Mouse (Mus musculus): ENCODE data around the gene Edc3. TPM values are rescaled to one million over a fixed set of nuclear protein-coding genes. Genes with fewer than 3 reads are reported as not detected.
"Not testable (repeated sequence)": the region's sequence is repeated elsewhere in the genome, so short reads cannot be mapped to it uniquely, and the experiment has no call there.

The Edc3 gene
- polyA plus RNA-seq, 1 experiment from 2014 or later = 21.2 TPM

DNA sequence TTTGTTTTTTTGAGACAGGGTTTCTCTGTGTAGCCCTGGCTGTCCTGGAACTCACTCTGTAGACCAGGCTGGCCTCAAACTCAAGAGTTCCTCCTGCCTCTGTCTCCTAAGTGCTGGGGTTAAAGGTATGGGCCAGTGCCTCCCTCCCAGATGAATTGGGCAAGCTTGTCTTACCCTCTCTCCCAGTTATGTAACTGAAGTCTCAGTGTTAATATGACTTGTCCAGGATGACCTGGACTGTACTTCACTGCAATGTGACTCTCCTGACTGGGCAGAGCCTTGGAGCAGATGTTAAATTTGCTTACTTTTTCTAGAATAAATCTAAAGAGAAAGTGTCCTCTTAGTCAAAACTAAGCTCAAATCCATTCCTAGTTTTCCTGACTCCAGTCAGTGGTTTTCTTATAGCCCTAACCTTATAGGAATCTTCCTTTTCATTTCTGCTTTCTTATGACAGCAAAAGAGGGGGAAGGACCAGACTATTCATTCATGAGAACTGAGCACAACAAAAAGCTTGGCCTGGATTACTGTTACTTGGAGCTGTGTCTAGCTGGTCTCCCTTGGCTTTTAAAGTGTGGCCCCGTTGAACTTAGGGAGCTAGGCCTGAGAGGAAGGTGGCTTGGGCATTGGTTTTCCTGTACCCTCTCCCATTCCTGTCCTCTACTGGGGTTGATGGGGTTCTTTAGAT lies 9.7 kb upstream of the Edc3 start:
- H3K4me1 ChIP-seq (replicated peaks) = peaks cover 16% of the 10 kb centered on the region
- no peak overlapping the region for H3K9ac ChIP-seq
- H3K36me3 ChIP-seq = no peaks in the 10 kb centered on the region
- no peak for ATAC-seq (ENCODE audit: insufficient number of reproducible peaks, low FRiP score)
- no peak overlapping the region for H3K4me2 ChIP-seq
- H3K27me3 ChIP-seq (replicated peaks) = peaks cover 40% of the 10 kb centered on the region
- no peaks in the 10 kb centered on the region for H3K9me3 ChIP-seq (replicated peaks)
- H3K27ac ChIP-seq (ENCODE audit: poor library complexity, severe bottlenecking) = no peak overlapping the region
- no peak overlapping the region for H3K4me3 ChIP-seq
- 52% methylated on average over 1 of the region's 1 CpGs for WGBS

DNA sequence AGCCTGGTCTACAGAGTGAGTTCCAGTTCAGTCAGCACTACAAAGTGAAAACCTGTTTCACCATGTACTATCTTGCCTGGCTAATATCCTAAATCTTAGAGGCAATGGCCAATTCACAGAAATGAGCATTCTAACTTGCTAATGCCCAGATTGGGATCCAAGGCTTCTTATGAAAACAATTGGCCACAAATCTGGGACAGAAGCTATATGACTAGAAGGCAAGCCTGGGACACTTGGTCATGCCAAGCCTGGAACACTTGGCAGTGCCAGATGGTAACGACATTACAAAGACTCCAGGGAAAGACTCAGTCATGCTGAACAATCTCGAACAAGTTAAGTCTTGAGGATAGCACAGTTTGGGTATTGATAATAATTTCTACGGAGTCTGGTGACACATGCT lies 1.8 kb upstream of the Edc3 start:
- H3K4me3 ChIP-seq = no peak overlapping the region
- no peak overlapping the region for H3K4me2 ChIP-seq
- ATAC-seq (ENCODE audit: insufficient number of reproducible peaks, low FRiP score) = no peak
- no peaks in the 10 kb centered on the region for H3K27me3 ChIP-seq (replicated peaks)
- H3K9ac ChIP-seq = no peak overlapping the region
- H3K4me1 ChIP-seq (replicated peaks) = peaks cover 9% of the 10 kb centered on the region; the same call in 1 of the 2 replicates
- no peaks in the 10 kb centered on the region for H3K36me3 ChIP-seq
- no peaks in the 10 kb centered on the region for H3K9me3 ChIP-seq (replicated peaks)
- WGBS = 81% methylated on average over 3 of the region's 3 CpGs
- no peak overlapping the region for H3K27ac ChIP-seq (ENCODE audit: poor library complexity, severe bottlenecking)

DNA sequence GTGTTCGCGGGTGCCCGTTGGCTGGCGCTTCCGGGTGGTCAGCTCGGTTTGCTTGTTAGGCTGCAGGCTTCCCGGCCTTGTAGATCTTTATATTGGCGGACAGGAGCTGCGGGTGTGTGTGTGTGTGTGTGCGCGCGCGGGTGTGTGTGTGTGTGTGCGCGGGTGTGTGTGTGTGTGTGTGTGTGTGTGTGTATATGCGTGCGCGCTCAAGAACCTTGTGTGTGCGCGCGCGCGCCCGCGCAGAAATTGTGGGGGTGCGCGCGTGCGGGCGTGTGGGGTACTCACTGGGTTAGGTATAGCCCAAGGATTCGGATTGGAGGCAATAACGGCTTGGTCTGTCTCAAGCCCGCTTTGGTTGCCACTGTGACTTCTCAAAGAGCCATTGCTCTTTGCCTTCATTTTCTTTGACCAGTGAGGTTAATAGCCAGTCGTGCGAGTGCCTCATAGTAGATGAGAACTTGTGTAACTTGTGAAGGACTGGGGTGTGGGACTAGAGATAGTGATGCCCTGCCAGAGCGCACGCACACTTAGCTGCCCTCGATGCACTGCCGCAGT lies 457 bp downstream of the Edc3 start:
- H3K4me1 ChIP-seq (replicated peaks) = peaks cover 9% of the 10 kb centered on the region; the same call in 1 of the 2 replicates
- ATAC-seq (ENCODE audit: insufficient number of reproducible peaks, low FRiP score) = peak; percentile 70
- peak overlapping the region; percentile 86 for H3K4me2 ChIP-seq
- no peaks in the 10 kb centered on the region for H3K27me3 ChIP-seq (replicated peaks)
- WGBS = 2% methylated on average over 32 of the region's 39 CpGs
- peak overlapping the region; percentile 74 for H3K4me3 ChIP-seq
- no peaks in the 10 kb centered on the region for H3K9me3 ChIP-seq (replicated peaks)
- peak overlapping the region; percentile 81 for H3K27ac ChIP-seq (ENCODE audit: poor library complexity, severe bottlenecking)
- peak overlapping the region; percentile 83 for H3K9ac ChIP-seq
- H3K36me3 ChIP-seq = peaks cover 11% of the 10 kb centered on the region

DNA sequence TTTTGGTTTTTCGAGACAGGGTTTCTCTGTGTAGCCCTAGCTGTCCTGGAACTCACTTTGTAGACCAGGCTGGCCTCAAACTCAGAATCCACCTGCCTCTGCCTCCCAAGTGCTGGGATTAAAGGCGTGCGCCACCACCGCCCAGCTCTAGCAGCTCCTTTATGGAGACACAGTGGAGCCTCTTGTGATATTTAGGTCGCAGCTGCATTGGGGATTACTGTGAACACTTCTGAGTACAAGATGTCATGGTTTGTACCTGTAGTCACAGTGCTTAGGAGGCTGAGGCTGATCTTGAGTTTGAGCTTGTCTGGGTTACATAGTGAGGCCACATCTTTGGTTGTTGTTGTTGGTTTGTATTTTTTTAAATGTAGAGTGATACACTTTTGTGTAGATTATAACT lies 1.9 kb downstream of the Edc3 start:
- H3K27ac ChIP-seq (ENCODE audit: poor library complexity, severe bottlenecking); H3K4me1 ChIP-seq (replicated peaks); ATAC-seq (ENCODE audit: insufficient number of reproducible peaks, low FRiP score); H3K27me3 ChIP-seq (replicated peaks); H3K9me3 ChIP-seq (replicated peaks); H3K4me3 ChIP-seq; H3K4me2 ChIP-seq; H3K9ac ChIP-seq: not testable (repeated sequence)
- 89% methylated on average over 5 of the region's 5 CpGs for whole genome bisulfite sequencing
- H3K36me3 ChIP-seq = peaks cover 21% of the 10 kb centered on the region

DNA sequence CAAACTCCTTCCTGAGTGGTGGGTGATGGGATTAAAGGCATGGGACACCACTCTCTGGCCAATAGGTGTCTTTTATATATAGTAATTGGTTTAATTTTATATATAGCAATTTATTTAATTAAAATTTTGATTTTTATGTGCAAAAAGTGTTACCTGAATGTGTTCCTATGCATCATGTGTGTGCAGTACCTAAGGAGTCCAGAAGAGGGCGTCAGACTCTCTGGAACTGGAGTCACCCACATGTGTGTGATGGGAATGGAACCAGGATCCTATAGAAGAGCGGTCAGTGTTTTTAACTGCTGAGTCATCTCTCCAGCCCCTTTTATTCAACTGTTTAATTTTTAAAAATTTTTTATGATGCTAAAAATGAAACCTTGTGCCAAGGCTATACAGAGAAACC lies 3.9 kb downstream of the Edc3 start:
- Histone ChIP-seq H3K4me1 (replicated peaks) (peaks cover 9% of the 10 kb centered on the region; the same call in 1 of the 2 replicates), H3K27me3 (replicated peaks) (no peaks in the 10 kb centered on the region), H3K36me3 (peaks cover 40% of the 10 kb centered on the region), H3K9ac (no peak overlapping the region), H3K4me3 (no peak overlapping the region), H3K27ac (ENCODE audit: poor library complexity, severe bottlenecking) (no peak overlapping the region), H3K4me2 (no peak overlapping the region), H3K9me3 (replicated peaks) (no peaks in the 10 kb centered on the region)
- 74% methylated on average over 2 of the region's 2 CpGs for WGBS
- ATAC-seq (ENCODE audit: insufficient number of reproducible peaks, low FRiP score) = no peak

DNA sequence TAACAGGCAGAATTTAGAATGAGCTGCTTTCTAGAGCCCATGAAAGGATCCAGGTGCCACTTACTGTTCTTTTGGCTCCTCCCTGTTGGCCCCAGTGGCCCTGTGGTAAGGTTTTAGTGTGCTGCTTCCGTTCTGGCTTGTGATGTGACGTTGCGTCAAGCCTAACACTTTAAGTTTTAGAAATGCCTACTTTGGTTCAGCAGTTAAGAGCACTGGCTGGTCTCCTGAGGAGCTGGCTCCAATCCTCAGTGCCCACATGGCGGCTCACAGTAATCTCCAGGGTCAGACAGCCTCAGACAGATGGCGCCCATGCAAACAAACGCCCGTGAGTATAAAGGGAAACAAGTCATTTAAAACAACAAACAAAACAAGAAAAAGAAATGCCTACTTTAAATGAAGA lies 10.1 kb downstream of the Edc3 start:
- Histone ChIP-seq H3K27ac (ENCODE audit: poor library complexity, severe bottlenecking) (no peak overlapping the region), H3K9me3 (replicated peaks) (no peaks in the 10 kb centered on the region), H3K9ac (no peak overlapping the region), H3K36me3 (peaks cover 59% of the 10 kb centered on the region), H3K4me1 (replicated peaks) (peaks cover 8% of the 10 kb centered on the region), H3K4me3 (no peak overlapping the region), H3K27me3 (replicated peaks) (no peaks in the 10 kb centered on the region), H3K4me2 (no peak overlapping the region)
- 92% methylated on average over 7 of the region's 7 CpGs for WGBS
- ATAC-seq (ENCODE audit: insufficient number of reproducible peaks, low FRiP score) = no peak

DNA sequence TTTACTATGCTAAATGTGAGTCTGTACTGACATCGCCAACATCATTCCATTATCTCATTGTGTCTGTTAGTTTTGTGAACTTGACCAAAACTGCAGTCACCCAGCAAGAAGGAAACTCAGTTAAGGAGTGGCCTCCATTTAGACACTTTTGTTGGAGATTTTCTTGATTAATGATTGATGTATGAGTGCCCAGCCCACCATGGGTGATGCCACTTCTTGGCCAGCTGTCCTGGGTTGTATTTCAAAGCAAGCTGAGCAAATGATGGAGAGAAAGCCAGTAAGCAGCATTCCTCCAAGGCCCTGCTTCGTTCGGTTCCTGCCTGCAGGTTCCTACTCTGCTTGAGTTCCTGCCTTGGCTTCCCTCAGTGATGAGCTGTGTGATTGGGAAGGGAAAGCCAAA lies 12.4 kb downstream of the Edc3 start:
- H3K4me1 ChIP-seq (replicated peaks) = peaks cover 15% of the 10 kb centered on the region
- no peaks in the 10 kb centered on the region for H3K27me3 ChIP-seq (replicated peaks)
- ATAC-seq (ENCODE audit: insufficient number of reproducible peaks, low FRiP score) = no peak
- WGBS = 91% methylated on average over 3 of the region's 3 CpGs
- no peaks in the 10 kb centered on the region for H3K9me3 ChIP-seq (replicated peaks)
- no peak overlapping the region for H3K27ac ChIP-seq (ENCODE audit: poor library complexity, severe bottlenecking)
- no peak overlapping the region for H3K4me2 ChIP-seq
- peaks cover 43% of the 10 kb centered on the region for H3K36me3 ChIP-seq
- H3K4me3 ChIP-seq = no peak overlapping the region
- no peak overlapping the region for H3K9ac ChIP-seq

DNA sequence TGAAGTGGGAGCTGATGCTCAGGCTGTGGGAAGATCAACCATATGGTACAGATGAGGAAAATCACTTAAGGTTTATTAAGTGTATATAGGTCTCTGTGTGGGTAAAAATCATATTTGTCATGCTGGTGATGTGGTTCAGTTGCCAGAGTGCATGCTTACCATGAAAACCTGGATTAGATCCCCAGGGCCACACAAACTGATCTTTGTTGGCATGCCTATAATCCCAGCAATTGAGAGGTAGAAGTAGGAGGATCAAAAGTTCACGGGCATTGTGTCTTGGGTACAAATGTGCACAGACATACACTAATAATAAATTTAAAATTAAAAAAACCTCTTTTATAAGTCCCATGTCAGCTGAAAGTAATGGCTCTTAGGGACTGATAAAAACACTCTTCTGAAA lies 14.0 kb downstream of the Edc3 start:
- H3K27me3 ChIP-seq (replicated peaks) = no peaks in the 10 kb centered on the region
- no peak overlapping the region for H3K9ac ChIP-seq
- H3K4me3 ChIP-seq = no peak overlapping the region
- 90% methylated on average over 1 of the region's 1 CpGs for WGBS
- H3K27ac ChIP-seq (ENCODE audit: poor library complexity, severe bottlenecking) = no peak overlapping the region
- no peak overlapping the region for H3K4me2 ChIP-seq
- no peak for ATAC-seq (ENCODE audit: insufficient number of reproducible peaks, low FRiP score)
- H3K36me3 ChIP-seq = peaks cover 38% of the 10 kb centered on the region
- H3K4me1 ChIP-seq (replicated peaks) = peaks cover 23% of the 10 kb centered on the region
- no peaks in the 10 kb centered on the region for H3K9me3 ChIP-seq (replicated peaks)

DNA sequence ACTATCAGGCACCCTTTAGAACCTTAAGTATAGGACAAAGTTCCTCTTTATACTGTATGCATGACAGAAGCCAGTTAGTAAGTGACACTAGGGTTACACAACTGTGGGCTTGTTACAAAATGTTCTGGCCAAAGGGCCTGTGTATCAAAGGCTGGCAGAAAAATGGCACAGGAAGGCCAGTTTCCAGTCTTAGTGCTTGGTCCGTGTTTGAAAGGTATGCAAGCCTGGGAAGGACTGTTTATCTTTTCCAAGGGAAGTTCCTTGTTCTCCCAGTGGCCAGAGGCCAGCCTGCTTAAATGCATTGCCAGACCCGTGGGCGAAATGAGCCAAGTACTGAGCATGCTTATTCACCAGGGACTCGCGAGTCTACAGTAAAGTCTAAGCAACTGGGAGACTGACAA lies 15.0 kb downstream of the Edc3 start:
- Histone ChIP-seq H3K27ac (ENCODE audit: poor library complexity, severe bottlenecking) (no peak overlapping the region), H3K27me3 (replicated peaks) (no peaks in the 10 kb centered on the region), H3K9ac (no peak overlapping the region), H3K9me3 (replicated peaks) (no peaks in the 10 kb centered on the region), H3K4me2 (no peak overlapping the region), H3K36me3 (peaks cover 41% of the 10 kb centered on the region), H3K4me3 (no peak overlapping the region), H3K4me1 (replicated peaks) (peaks cover 23% of the 10 kb centered on the region)
- no peak for ATAC-seq (ENCODE audit: insufficient number of reproducible peaks, low FRiP score)
- 55% methylated on average over 5 of the region's 5 CpGs for whole genome bisulfite sequencing

DNA sequence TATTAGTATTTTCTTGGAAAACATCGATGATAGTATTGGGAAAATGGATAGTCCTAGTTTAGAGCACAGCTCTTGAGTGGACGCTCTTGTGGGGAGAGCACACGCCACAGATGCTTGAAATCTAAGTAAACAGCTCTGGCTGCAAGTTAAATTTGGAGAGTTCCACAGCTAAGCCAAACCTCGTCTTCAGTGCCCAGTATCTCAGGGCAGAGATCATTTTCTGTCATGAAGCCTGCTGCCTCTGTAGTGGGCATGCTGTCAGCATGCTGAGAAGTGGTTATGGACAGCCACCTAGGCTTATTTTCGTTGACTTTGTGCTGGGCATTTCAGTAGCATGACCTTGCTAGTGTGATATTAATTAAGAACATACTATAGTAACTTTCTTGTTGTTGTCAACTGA lies 15.5 kb downstream of the Edc3 start:
- H3K4me3 ChIP-seq = no peak overlapping the region
- H3K36me3 ChIP-seq = peaks cover 39% of the 10 kb centered on the region
- no peaks in the 10 kb centered on the region for H3K9me3 ChIP-seq (replicated peaks)
- 78% methylated on average over 5 of the region's 5 CpGs for WGBS
- H3K27me3 ChIP-seq (replicated peaks) = no peaks in the 10 kb centered on the region
- H3K4me2 ChIP-seq = no peak overlapping the region
- peaks cover 23% of the 10 kb centered on the region for H3K4me1 ChIP-seq (replicated peaks)
- no peak overlapping the region for H3K9ac ChIP-seq
- no peak overlapping the region for H3K27ac ChIP-seq (ENCODE audit: poor library complexity, severe bottlenecking)
- no peak for ATAC-seq (ENCODE audit: insufficient number of reproducible peaks, low FRiP score)

DNA sequence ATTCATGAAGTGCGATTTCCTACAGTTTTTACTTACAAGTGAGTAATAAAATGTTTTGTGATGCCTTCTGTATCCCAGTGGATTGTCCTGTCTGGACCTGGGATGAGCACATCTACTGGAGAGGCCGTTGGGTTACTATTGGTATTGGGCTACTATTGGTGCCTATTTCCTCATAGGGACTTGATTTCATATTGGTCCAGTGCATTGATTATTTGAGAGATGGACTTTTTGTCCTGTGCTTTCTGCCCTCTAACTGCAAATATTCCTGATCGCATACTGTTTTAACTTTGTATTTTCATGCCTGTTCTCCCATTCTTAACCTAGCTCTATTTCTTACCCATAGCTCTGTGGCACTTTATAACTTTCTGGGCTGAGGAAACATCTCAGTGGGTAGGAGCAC lies 16.4 kb downstream of the Edc3 start:
- no peak for ATAC-seq (ENCODE audit: insufficient number of reproducible peaks, low FRiP score)
- Histone ChIP-seq H3K4me2 (no peak overlapping the region), H3K27ac (ENCODE audit: poor library complexity, severe bottlenecking) (no peak overlapping the region), H3K4me3 (no peak overlapping the region), H3K9ac (no peak overlapping the region), H3K27me3 (replicated peaks) (no peaks in the 10 kb centered on the region), H3K36me3 (peaks cover 42% of the 10 kb centered on the region), H3K4me1 (replicated peaks) (peaks cover 23% of the 10 kb centered on the region), H3K9me3 (replicated peaks) (no peaks in the 10 kb centered on the region)
- 91% methylated on average over 3 of the region's 3 CpGs for WGBS

DNA sequence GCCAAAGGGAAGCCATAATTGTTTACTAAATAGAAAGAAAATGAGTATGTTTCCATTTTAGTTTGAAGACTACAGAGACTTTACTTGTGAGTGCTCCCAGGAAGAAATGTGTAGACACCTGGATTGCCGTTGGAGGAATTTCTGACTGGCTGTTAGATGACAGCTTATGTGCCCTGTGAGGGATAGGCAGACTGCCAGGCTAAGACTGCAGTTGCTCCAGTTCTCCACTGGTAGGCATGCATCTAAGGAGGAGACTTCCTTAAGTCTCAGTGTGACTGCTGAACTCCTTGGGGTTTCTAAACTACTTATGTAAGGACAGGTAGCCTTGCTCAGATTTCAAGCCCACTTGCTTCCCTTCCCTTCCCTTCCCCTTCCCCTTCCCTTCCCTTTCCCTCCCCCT lies 20.0 kb downstream of the Edc3 start:
- Histone ChIP-seq H3K9me3 (replicated peaks) (no peaks in the 10 kb centered on the region), H3K4me1 (replicated peaks) (peaks cover 16% of the 10 kb centered on the region), H3K4me2 (no peak overlapping the region), H3K27me3 (replicated peaks) (no peaks in the 10 kb centered on the region), H3K9ac (no peak overlapping the region), H3K27ac (ENCODE audit: poor library complexity, severe bottlenecking) (no peak overlapping the region), H3K36me3 (peaks cover 33% of the 10 kb centered on the region), H3K4me3 (no peak overlapping the region)
- no peak for ATAC-seq (ENCODE audit: insufficient number of reproducible peaks, low FRiP score)
- 88% methylated on average over 1 of the region's 1 CpGs for WGBS
